Mouse (Mus musculus): ENCODE measurements at regions not wholly inside any gene's neighbourhood (a gene's known extent, or its start where the extent isn't known, plus 50 kb on each side); places are given as distances from the start of the nearest gene placed in this dataset.
A peak's percentile ranks its signal among the peaks of the same experiment; 100 is the strongest.

DNA sequence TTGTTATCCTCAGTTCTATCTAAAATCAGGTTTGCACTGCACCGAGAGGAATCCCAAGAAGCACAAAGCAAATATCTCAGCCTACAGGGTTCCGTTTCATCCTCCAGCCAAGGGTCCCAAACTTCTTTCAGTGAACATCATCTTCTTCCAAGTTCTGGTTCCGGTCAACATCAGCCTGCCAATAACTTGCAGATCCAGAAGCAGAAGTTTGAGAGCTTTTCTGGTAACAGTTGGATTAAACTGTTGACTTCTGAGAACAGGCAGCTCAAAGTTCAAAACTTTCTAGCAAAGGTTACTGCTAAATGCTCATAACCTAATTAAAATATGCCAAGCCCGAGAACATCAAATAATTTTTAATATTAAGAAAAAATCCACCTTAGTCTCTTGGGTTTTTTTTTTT lies 237.0 kb upstream of the Gm37988 start:
- H3K9ac ChIP-seq (replicated peaks; ENCODE audit: low read length) = no peak overlapping the region
- 87% methylated on average over 4 of the region's 4 CpGs for WGBS
- no peak for ATAC-seq

DNA sequence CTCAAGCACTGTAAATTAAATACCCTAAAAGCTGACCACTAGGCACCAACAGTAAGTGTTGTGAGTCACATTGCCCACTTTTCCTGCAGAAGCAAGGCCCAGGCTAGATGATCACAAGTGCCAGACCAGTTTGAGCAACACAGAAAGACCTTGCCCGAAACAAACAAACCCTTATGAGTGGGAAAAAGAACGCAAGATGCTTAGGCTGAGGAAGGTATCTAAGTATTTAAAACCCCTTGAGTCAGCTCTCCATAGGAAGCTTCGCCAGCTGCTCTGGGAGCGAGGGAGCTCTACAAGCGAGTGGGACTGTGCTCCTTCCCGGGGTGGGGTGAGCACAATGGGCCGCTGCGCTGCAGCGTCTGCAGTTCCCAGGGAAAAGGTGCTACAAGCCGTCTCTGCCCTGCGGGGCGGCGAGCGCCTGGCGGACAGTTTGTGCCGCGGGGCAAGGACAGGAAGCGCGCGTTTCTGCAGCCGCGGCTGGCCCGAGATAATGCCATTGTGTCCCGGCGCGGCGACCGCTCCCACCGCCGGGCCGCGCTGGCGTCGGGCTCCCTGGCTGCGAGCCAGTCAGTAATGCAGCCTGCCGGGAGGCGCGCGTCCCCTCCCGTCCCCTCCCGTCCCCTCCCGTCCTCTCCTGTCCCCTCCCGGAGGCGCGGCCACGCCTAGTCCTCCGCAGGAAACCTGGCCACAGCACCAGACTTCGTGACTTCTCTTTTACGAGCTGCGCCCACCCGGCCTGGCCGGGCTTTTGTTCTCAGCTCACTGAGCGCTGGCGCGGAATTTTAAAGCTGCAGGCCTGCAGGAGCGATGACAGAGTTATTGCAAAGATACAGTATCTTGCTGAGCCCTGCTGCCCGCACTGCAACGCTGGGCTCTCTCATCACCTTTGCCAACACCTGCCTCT lies 236.1 kb upstream of the Gm37988 start:
- H3K27ac ChIP-seq = peak overlapping the region; percentile 82
- peak; percentile 92 for ATAC-seq

More for the DNA sequence above, 237.0 kb upstream of the Gm37988 start:
- no peaks in the 10 kb centered on the region for H3K27me3 ChIP-seq (ENCODE audit: insufficient read depth, low read length)
- no peak overlapping the region for H3K27ac ChIP-seq
- H3K4me3 ChIP-seq (ENCODE audit: low read length) = no peak overlapping the region
- H3K4me2 ChIP-seq (ENCODE audit: low read depth, low read length) = no peak overlapping the region
- H3K4me1 ChIP-seq (ENCODE audit: insufficient read depth, low read length) = no peaks in the 10 kb centered on the region
- no peak for DNase-seq (ENCODE audit: low spot score)
- TF ChIP-seq CTCF (IDR thresholded peaks at IDR 0.05; ENCODE audit: low read depth) = no peak
- H3K9me3 ChIP-seq (ENCODE audit: low read length) = no peaks in the 10 kb centered on the region
- no peaks in the 10 kb centered on the region for H3K36me3 ChIP-seq (ENCODE audit: insufficient read depth, low read length)

DNA sequence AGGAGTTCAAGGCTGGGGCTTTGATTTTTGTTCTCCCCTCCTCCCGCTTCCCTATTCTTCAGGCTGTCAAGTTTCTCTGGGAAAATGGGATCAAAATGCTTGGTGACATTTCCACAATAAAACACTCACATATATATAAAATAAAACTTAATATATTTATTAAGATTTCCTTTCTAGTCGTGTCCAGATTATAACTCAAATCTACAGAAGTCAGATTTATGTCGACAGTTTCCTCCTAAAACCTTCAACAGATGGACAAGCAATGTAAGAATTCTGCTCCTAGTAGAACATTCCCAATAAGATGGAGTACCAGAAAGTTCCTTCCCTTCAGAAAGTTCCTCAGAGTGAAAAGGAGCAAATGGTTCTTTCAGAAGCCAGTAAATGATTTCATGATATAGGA lies 235.4 kb upstream of the Gm37988 start:
- H3K36me3 ChIP-seq (ENCODE audit: insufficient read depth, low read length) = no peaks in the 10 kb centered on the region
- H3K9me3 ChIP-seq (ENCODE audit: low read length) = no peaks in the 10 kb centered on the region
- peak overlapping the region; percentile 79; the same call in 1 of the 2 replicates for H3K9ac ChIP-seq (replicated peaks; ENCODE audit: low read length)
- 35% methylated on average over 3 of the region's 3 CpGs for WGBS
- H3K4me3 ChIP-seq (ENCODE audit: low read length) = peak overlapping the region; percentile 59
- no peaks in the 10 kb centered on the region for H3K4me1 ChIP-seq (ENCODE audit: insufficient read depth, low read length)
- TF ChIP-seq CTCF (IDR thresholded peaks at IDR 0.05; ENCODE audit: low read depth) = no peak
- H3K27ac ChIP-seq = peak overlapping the region; percentile 82; the same call in 1 of the 2 replicates
- peak overlapping the region; percentile 90 for H3K4me2 ChIP-seq (ENCODE audit: low read depth, low read length)
- DNase-seq (ENCODE audit: low spot score) (no peak), ATAC-seq (no peak)
- H3K27me3 ChIP-seq (ENCODE audit: insufficient read depth, low read length) = no peaks in the 10 kb centered on the region

More for the DNA sequence above, 236.1 kb upstream of the Gm37988 start:
- no peak; the same call in 1 of the 2 replicates for TF ChIP-seq CTCF (IDR thresholded peaks at IDR 0.05; ENCODE audit: low read depth)
- under 1% methylated on average over 49 of the region's 58 CpGs for WGBS
- H3K9me3 ChIP-seq (ENCODE audit: low read length) = no peaks in the 10 kb centered on the region
- H3K36me3 ChIP-seq (ENCODE audit: insufficient read depth, low read length) = no peaks in the 10 kb centered on the region
- H3K4me3 ChIP-seq (ENCODE audit: low read length) = peak overlapping the region; percentile 59
- H3K9ac ChIP-seq (replicated peaks; ENCODE audit: low read length) = peak overlapping the region; percentile 79
- no peaks in the 10 kb centered on the region for H3K27me3 ChIP-seq (ENCODE audit: insufficient read depth, low read length)
- no peaks in the 10 kb centered on the region for H3K4me1 ChIP-seq (ENCODE audit: insufficient read depth, low read length)
- peak; percentile 87 for DNase-seq (ENCODE audit: low spot score)
- peak overlapping the region; percentile 90 for H3K4me2 ChIP-seq (ENCODE audit: low read depth, low read length)

DNA sequence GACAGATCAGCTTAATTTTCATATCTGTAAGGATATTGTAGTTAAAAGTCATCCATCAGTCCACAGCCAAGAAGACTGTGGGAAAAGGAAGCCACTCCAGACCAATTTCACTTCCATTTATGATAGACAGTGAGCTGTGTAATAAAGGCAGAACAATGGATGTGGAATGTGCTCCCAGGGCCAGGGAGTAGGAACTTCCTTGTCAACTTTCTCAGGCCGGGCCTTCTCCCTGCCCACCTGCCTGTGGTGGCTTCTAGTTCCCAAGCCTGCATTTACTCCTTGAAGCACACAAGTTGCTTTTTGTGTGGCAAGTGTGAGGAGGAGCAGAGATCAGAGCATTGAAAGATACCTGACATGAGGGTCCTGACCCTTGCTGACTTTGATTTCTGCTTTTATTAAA lies 233.6 kb upstream of the Gm37988 start:
- H3K4me1 ChIP-seq (ENCODE audit: insufficient read depth, low read length) = no peaks in the 10 kb centered on the region
- DNase-seq (ENCODE audit: low spot score) (no peak), ATAC-seq (no peak)
- no peaks in the 10 kb centered on the region for H3K36me3 ChIP-seq (ENCODE audit: insufficient read depth, low read length)
- no peak overlapping the region for H3K9ac ChIP-seq (replicated peaks; ENCODE audit: low read length)
- TF ChIP-seq CTCF (IDR thresholded peaks at IDR 0.05; ENCODE audit: low read depth) = no peak
- 42% methylated on average over 1 of the region's 1 CpGs for WGBS
- H3K4me3 ChIP-seq (ENCODE audit: low read length) = no peak overlapping the region
- no peaks in the 10 kb centered on the region for H3K27me3 ChIP-seq (ENCODE audit: insufficient read depth, low read length)
- H3K4me2 ChIP-seq (ENCODE audit: low read depth, low read length) = no peak overlapping the region
- H3K27ac ChIP-seq = no peak overlapping the region
- H3K9me3 ChIP-seq (ENCODE audit: low read length) = no peaks in the 10 kb centered on the region

DNA sequence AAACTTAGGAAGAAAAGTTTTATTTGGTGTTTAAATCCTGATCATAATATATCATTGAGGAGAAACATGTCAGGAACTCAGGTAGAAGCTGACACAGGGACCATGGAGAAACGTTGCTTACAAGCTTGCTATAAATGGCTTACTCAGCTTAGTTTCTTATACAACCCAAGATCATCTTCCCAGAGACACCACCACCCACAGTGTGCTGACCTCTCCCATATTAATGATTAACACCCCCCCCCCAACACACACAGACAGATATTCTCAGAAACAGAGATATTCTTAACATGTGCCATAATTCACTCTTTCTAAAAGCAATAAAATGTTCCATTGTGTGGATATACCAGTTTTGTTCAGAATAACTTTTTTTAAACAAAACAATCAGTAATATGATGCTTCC lies 230.7 kb upstream of the Gm37988 start:
- Histone ChIP-seq H3K4me1 (ENCODE audit: insufficient read depth, low read length) (no peaks in the 10 kb centered on the region), H3K36me3 (ENCODE audit: insufficient read depth, low read length) (no peaks in the 10 kb centered on the region), H3K4me3 (ENCODE audit: low read length) (no peak overlapping the region), H3K9me3 (ENCODE audit: low read length) (no peaks in the 10 kb centered on the region), H3K27me3 (ENCODE audit: insufficient read depth, low read length) (no peaks in the 10 kb centered on the region), H3K9ac (replicated peaks; ENCODE audit: low read length) (no peak overlapping the region), H3K27ac (no peak overlapping the region), H3K4me2 (ENCODE audit: low read depth, low read length) (no peak overlapping the region)
- DNase-seq (ENCODE audit: low spot score) = no peak
- ATAC-seq = no peak
- TF ChIP-seq CTCF (IDR thresholded peaks at IDR 0.05; ENCODE audit: low read depth) = no peak
- WGBS = 50% methylated on average over 1 of the region's 1 CpGs

DNA sequence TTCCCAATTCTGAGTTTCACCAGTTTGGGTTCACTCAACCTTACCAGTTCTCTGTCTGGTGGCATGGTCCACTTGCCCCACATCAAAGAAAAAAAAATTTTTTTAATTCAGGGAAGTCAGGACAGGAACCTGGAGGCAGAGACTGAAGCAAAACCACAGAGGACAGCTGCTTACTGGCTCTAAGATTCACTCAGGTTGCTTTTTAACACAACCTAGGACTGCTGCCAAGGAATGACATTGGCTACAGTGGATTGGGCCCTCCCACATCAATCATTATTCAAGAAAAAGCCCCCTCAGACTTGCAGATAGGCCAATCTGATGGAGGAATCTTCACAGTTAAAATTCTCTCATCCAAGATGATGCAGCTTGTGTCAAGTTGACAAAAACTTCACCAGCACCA lies 225.2 kb upstream of the Gm37988 start:
- H3K36me3 ChIP-seq (ENCODE audit: insufficient read depth, low read length) = no peaks in the 10 kb centered on the region
- no peak for TF ChIP-seq CTCF (IDR thresholded peaks at IDR 0.05; ENCODE audit: low read depth)
- no peak overlapping the region for H3K9ac ChIP-seq (replicated peaks; ENCODE audit: low read length)
- ATAC-seq (no peak), DNase-seq (ENCODE audit: low spot score) (no peak)
- H3K9me3 ChIP-seq (ENCODE audit: low read length) = no peaks in the 10 kb centered on the region
- H3K4me2 ChIP-seq (ENCODE audit: low read depth, low read length) = no peak overlapping the region
- no peak overlapping the region for H3K4me3 ChIP-seq (ENCODE audit: low read length)
- no peaks in the 10 kb centered on the region for H3K27me3 ChIP-seq (ENCODE audit: insufficient read depth, low read length)
- H3K4me1 ChIP-seq (ENCODE audit: insufficient read depth, low read length) = no peaks in the 10 kb centered on the region
- H3K27ac ChIP-seq = no peak overlapping the region

DNA sequence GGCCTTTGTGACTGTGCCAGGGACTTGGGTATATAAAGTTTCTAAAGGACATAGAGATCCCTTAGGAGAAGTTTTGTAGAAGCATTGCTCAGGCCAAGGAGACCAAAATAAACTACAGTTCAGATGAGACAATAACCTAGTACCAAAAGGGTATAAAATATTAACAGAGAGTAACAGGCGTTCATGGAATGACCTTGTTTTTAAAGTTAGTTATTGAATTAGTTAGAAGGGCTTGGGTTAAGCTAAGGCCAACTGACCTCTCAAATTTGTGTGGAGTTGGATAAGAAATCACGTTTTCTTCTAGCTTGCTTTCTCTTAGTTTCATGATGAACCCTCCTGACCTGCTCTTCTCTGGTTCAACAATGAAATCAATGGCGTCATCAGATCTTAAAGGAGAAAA lies 209.8 kb upstream of the Gm37988 start:
- H3K4me3 ChIP-seq (ENCODE audit: low read length) = no peak overlapping the region
- DNase-seq (ENCODE audit: low spot score) (no peak), ATAC-seq (no peak)
- no peaks in the 10 kb centered on the region for H3K36me3 ChIP-seq (ENCODE audit: insufficient read depth, low read length)
- H3K4me1 ChIP-seq (ENCODE audit: insufficient read depth, low read length) = no peaks in the 10 kb centered on the region
- H3K27ac ChIP-seq = no peak overlapping the region
- no peak overlapping the region for H3K9ac ChIP-seq (replicated peaks; ENCODE audit: low read length)
- no peaks in the 10 kb centered on the region for H3K27me3 ChIP-seq (ENCODE audit: insufficient read depth, low read length)
- no peak for TF ChIP-seq CTCF (IDR thresholded peaks at IDR 0.05; ENCODE audit: low read depth)
- WGBS = 76% methylated on average over 3 of the region's 3 CpGs
- no peak overlapping the region for H3K4me2 ChIP-seq (ENCODE audit: low read depth, low read length)
- H3K9me3 ChIP-seq (ENCODE audit: low read length) = no peaks in the 10 kb centered on the region
